Mouse (Mus musculus) brain, embryonic 18.5 days (tissue): ENCODE results near the gene Rad51ap2.
A peak's percentile ranks its signal among the peaks of the same experiment; 100 is the strongest.

ENCODE experiments used
- DNase-seq: peaks from one replicate; pipeline ENCODE4 v3.0.0-alpha.2; 2012; ENCODE audit warnings: low read depth, low spot score

Gene Rad51ap2

DNA sequence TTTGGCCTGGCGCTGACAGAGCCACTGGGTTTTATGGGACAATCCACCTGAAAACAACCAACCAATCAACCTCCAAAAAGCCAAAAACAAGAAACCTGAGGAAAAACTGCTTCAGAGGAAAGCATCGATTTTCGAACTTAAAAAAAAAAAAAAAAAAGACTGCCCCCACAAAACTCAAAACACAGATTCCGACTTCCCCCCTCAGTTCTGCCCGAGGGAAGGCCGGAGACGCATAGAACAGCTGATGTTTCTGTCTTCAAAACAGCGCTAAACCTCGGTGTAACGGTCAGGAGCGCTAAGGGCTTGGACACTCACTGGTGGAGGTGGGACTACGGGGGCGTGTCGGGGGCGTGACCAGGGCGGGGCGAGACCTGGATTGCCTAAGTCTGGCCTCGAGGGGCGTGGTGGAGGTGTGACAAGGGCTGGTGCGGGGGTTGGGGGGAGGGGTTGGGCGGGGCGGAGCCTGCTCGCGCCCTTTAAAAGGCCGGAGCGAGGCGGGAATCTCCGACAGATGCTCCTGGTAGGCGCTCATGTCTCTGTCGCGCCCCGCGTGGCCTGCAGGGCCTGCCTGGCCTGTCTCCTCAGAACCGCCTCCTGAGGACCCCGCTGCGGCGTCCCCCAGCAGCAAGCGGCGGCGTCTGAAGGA lies at the start of gene Rad51ap2:
Rad51ap2 (plus strand) TSS at position 531 of the 646 bp plus-strand sequence.
- peak; percentile 78 for DNase-seq

- no peak for DNase-seq
Observed at GRCm38 (mm10) chr12:11407679-11408078, 48.2 kb upstream of the Rad51ap2 start.

- no peak for DNase-seq
Observed at GRCm38 (mm10) chr12:11418112-11418511, 37.8 kb upstream of the Rad51ap2 start.

GRCm38 (mm10) chr12:11427396-11427795 lies 28.5 kb upstream of the Rad51ap2 start:
- no peak for DNase-seq

DNA sequence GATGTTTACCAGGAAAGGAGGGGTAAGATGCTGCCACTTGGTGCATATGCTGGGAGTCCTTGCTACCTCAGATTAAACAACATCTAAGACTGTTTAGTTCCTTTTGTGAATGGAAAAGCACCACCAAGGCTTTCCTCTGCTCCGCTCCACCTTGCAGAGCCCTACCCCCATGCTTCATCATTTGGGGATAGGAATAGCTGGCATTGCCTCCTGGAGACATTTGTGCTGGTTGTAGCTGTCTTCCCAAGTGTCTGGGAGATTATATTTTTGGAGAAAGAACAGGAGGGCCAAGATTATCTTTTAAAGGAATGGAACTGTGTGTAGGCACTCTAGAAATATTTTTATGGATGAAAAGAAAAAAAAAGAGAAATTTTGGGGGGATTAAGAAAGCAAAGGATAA lies 22.8 kb upstream of the Rad51ap2 start:
- no peak for DNase-seq

GRCm38 (mm10) chr12:11433716-11434115 lies 22.2 kb upstream of the Rad51ap2 start:
- DNase-seq = no peak

DNA sequence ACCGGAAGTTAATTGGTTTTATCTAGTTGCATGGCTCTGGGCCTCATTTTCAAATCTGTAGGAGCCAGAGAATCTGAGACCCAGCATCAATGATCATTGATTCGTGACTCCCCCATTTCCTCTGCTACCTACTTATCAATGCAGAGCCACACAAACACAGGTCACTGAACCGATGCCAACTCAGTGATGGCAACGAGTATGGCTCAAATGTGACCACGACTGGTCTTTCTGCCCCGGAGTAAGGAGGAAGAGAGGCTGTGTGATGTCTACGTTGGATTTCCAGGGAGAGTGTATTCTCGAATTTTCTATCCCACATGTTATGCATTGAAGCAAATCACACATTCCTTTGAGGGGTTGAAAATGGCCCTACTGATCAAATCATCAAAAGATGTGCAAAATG lies 21.4 kb upstream of the Rad51ap2 start:
- no peak for DNase-seq

DNA sequence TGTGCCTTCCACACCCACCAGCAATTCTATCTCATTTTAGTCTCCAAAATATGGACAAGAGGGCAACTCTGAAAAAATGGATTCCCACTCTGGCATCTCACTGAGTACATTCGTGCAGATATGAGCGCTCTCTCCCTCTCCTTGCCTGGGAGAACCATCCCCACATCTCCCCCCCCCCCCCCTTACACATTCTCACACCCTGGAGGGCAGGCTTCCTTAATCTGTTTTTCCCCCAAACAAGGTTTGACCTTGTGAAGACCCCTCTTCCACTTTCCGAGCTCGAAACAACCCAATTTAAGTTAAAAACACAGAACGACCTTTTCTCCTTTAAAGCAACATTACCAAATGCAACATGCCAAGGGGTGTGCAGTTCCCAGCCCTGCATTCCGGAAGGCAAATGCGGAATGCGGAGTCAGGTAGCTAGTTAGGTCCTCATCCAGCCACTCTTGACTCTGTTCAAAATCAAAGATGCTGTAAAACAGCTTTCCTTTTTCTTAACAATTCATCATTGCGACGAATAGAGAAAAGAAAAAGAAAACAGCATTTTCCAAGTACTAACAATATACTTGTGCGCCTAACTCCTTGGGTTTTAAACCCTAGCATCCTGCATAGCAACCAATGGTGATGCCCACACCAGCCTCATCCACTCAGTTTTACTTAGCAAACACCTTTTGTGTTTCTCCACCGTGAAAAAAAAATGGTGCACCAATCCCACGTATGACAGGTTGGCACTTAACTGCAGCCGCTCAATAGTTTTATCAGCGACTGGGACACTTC lies 20.4 kb upstream of the Rad51ap2 start:
- no peak for DNase-seq

- no peak for DNase-seq
Observed at GRCm38 (mm10) chr12:11436023-11436350, 19.9 kb upstream of the Rad51ap2 start.

GRCm38 (mm10) chr12:11436497-11437265 lies 19.2 kb upstream of the Rad51ap2 start, which contains the start of gene Vsnl1:
Vsnl1 (minus strand) TSS chr12:11436613.
- peak; percentile 83 for DNase-seq

GRCm38 (mm10) chr12:11437266-11437906 lies 18.5 kb upstream of the Rad51ap2 start:
- DNase-seq = peak; percentile 45

DNA sequence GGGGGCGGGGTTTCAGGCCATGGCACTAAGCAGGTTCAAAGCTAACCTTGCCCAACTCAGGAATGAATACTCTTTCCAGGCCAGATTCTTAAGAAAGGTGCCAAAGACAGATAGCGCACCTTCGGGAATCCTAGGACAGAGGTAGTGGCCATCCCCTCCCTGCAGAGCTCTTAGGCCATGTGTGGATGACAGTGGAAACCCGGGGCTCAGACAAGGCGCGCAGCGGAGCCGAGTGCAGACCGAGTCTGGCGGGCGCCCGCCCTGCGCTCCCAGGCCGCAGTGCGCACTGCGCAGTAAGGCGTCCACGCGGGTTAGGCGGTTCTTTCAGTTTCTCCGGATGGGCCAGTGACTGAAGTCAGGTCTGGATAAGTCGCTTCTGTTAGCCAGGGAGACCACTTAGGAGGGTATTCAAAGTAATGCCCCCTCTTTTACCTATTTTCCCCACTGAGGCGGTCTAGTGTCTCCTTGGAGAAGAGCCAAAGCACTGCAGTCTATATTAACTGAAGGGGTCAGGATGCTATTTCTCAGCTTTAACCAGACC lies 17.9 kb upstream of the Rad51ap2 start:
- DNase-seq = no peak

- no peak for DNase-seq
Observed at GRCm38 (mm10) chr12:11454146-11454545, 1.7 kb upstream of the Rad51ap2 start.

GRCm38 (mm10) chr12:11456213-11456612 lies 334 bp downstream of the Rad51ap2 start:
- no peak for DNase-seq

GRCm38 (mm10) chr12:11456632-11457031 lies 753 bp downstream of the Rad51ap2 start:
- no peak for DNase-seq
